Mouse (Mus musculus) fat pad, adult 2 months (tissue): ENCODE data around the gene Itga5.

Experiments
- DNase-seq: peaks from one replicate; pipeline ENCODE4 v3.0.0-alpha.2; 2011; ENCODE audit warnings: low read depth, low spot score; ENCODE audit errors: extremely low read depth

The Itga5 gene

GRCm38 (mm10) chr15:103314181-103314580, 52.4 kb downstream of the Itga5 start:
- DNase-seq, result no peak

GRCm38 (mm10) chr15:103313495-103314095, 53.0 kb downstream of the Itga5 start:
- DNase-seq, result no peak

- DNase-seq, result no peak
Observed at GRCm38 (mm10) chr15:103310365-103310910, 56.1 kb downstream of the Itga5 start, which contains the start of gene Gpr84. Gene Gpr84, minus strand, starts transcription at chr15:103310612.

GRCm38 (mm10) chr15:103308876-103309580, 57.5 kb downstream of the Itga5 start:
- no peak for DNase-seq

GRCm38 (mm10) chr15:103308056-103308875, 58.3 kb downstream of the Itga5 start:
- no peak for DNase-seq

- DNase-seq, result no peak
Observed at GRCm38 (mm10) chr15:103307125-103307524, 59.4 kb downstream of the Itga5 start.

- no peak for DNase-seq
Observed at GRCm38 (mm10) chr15:103305792-103306645, 60.5 kb downstream of the Itga5 start.

- DNase-seq, result peak; percentile 89
Observed at GRCm38 (mm10) chr15:103305070-103305678, 61.4 kb downstream of the Itga5 start.

GRCm38 (mm10) chr15:103304616-103304969, 62.0 kb downstream of the Itga5 start:
- DNase-seq, result no peak

GRCm38 (mm10) chr15:103303916-103304615, 62.5 kb downstream of the Itga5 start:
- no peak for DNase-seq

- no peak for DNase-seq
Observed at GRCm38 (mm10) chr15:103302341-103303021, 64.1 kb downstream of the Itga5 start.

- no peak for DNase-seq
Observed at GRCm38 (mm10) chr15:103301547-103302340, 64.8 kb downstream of the Itga5 start.

- DNase-seq, result no peak
Observed at GRCm38 (mm10) chr15:103301046-103301445, 65.5 kb downstream of the Itga5 start.

- DNase-seq, result no peak
Observed at GRCm38 (mm10) chr15:103300560-103300959, 66.0 kb downstream of the Itga5 start.

GRCm38 (mm10) chr15:103300067-103300471, 66.5 kb downstream of the Itga5 start:
- no peak for DNase-seq

- no peak for DNase-seq
Observed at GRCm38 (mm10) chr15:103299644-103300043, 66.9 kb downstream of the Itga5 start.

GRCm38 (mm10) chr15:103298861-103299616, 67.5 kb downstream of the Itga5 start:
- DNase-seq, result no peak
